Mouse (Mus musculus) liver, embryonic 14.5 days (tissue): Measurements from ENCODE around the gene Sycp2l.

ENCODE experiments used
- CTCF ChIP-seq: IDR thresholded peaks from 2 replicates; pipeline ENCODE4 v1.5.1; 2016; ENCODE audit warnings: antibody characterized with exemption, low read depth, control low read depth
- EP300 ChIP-seq: IDR thresholded peaks from 2 replicates; pipeline ENCODE4 v1.6.1; 2016; ENCODE audit warnings: antibody characterized with exemption, low read depth

GRCm38 (mm10) chr13:41067618-41068017 lies 46.5 kb upstream of the Sycp2l start:
- TF ChIP-seq CTCF, result no peak
- no peak for TF ChIP-seq EP300
